Mouse (Mus musculus): ENCODE results near the gene Elof1. TPM values are rescaled to one million over a fixed set of nuclear protein-coding genes. Genes with fewer than 3 reads are reported as not detected.

Elof1 gene
- polyA plus RNA-seq, 1 experiment, result 54.1 TPM

DNA sequence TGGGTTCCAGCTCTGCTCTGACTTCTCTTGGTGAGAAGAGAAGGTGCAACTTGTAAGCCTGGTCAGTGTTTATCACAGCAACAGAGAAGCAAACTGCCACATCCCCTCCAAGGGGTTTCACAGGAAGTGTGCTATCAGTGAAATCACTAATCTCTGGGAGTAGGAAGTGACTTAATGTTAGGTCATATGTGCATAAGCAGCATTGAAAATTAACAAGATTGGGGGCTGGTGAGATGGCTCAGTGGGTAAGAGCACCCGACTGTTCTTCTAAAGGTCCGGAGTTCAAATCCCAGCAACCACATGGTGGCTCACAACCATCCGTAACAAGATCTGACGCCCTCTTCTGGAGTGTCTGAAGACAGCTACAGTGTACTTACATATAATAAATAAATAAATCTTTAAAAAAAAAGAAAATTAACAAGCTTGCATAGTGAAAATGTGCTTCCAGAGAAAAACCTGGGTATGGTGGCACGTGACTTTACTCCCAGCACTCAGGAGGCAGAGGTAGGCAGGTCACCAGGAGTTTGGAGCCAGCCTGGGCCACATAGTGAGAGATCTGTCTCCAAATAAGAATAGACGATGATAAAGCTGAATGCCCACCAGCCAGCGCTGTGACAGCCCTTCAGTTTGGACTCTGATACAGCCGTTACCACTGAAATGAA, 27.5 kb upstream of the Elof1 start:
- Histone ChIP-seq H3K4me1 (ENCODE audit: control insufficient read depth, insufficient read depth, low read length) (no peaks in the 10 kb centered on the region; the same call in 1 of the 2 replicates), H3K4me3 (replicated peaks; ENCODE audit: control insufficient read depth, low read depth, low read length) (no peak overlapping the region), H3K27ac (ENCODE audit: control insufficient read depth, insufficient read depth, low read depth, low read length, poor library complexity) (peak overlapping the region; percentile 81)
- TF ChIP-seq CTCF (IDR thresholded peaks at IDR 0.05; ENCODE audit: control insufficient read depth, insufficient read depth, low read length), result no peak
- no peak for TF ChIP-seq POLR2A (IDR thresholded peaks at IDR 0.05; ENCODE audit: borderline replicate concordance, control insufficient read depth, low read depth, low read length)
- WGBS, result 58% methylated on average over 8 of the region's 8 CpGs

DNA sequence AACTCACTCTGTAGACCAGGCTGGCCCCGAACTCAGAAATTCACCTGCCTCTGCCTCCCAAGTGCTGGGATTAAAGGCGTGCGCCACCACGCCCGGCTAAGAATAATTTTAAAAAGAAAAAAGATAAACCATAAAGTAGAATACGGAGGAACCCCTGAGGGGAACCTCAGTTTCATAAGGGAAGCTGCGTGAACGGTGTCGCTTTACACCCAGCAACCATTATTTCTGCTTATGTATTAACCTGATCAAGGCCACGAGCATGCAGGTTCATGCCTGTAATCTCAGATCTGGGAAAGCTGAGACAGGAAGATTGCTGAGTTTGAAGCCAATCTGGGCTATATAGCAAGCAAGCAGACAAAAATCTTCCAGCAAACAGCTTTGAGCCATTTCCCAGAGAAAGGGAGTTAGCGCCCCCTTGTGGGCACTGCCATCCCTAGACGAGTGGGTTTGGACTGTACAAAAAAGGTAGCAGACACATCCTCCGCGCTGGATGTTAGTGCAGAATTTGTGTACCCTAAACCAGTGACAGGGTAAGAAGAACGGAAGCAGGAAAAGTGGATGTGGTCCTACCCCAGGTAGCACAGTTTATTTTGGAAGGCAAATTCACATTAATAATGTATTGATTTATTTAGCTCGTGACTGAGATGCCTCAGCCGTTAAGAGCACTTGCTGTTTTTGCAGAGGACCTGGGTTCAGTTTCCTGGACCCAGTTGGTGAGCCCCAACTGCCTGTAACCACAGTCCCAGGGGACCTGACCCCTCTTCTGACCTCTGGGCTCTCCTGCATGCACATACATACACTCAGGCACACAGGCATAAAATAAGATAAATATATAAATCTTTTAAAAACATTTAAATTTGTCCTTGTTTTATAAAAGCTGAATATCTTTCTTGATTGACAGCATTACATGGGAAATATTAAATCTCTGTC, 26.4 kb upstream of the Elof1 start:
- no peak for TF ChIP-seq POLR2A (IDR thresholded peaks at IDR 0.05; ENCODE audit: borderline replicate concordance, control insufficient read depth, low read depth, low read length)
- peak; percentile 92 for TF ChIP-seq CTCF (IDR thresholded peaks at IDR 0.05; ENCODE audit: control insufficient read depth, insufficient read depth, low read length)
- 28% methylated on average over 17 of the region's 17 CpGs for WGBS
- H3K4me1 ChIP-seq (ENCODE audit: control insufficient read depth, insufficient read depth, low read length), result no peaks in the 10 kb centered on the region; the same call in 1 of the 2 replicates
- no peak overlapping the region for H3K27ac ChIP-seq (ENCODE audit: control insufficient read depth, insufficient read depth, low read depth, low read length, poor library complexity)
- H3K4me3 ChIP-seq (replicated peaks; ENCODE audit: control insufficient read depth, low read depth, low read length), result no peak overlapping the region

DNA sequence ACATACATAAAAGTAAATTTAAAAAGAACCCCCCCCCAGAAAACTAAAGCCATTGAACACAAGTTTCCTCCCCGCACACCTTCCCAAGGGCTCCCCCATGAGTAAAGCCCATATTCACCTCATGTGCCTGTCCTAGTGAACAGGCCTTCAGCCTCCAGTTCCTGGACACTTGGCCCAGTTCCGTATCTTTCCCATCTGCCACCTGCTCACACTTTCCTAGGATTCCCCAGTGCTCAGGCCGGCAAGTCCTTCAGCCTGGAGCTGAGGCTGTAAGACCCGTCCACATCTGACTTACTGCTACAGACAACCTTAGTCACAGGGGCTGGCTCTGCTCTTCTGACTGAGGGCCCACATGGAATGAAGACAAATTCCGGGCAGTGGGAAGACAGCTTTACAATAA, 22.8 kb upstream of the Elof1 start:
- WGBS, result 92% methylated on average over 5 of the region's 5 CpGs
- Histone ChIP-seq H3K4me3 (replicated peaks; ENCODE audit: control insufficient read depth, low read depth, low read length) (no peak overlapping the region), H3K4me1 (ENCODE audit: control insufficient read depth, insufficient read depth, low read length) (peaks cover 2% of the 10 kb centered on the region), H3K27ac (ENCODE audit: control insufficient read depth, insufficient read depth, low read depth, low read length, poor library complexity) (no peak overlapping the region)
- TF ChIP-seq POLR2A (IDR thresholded peaks at IDR 0.05; ENCODE audit: borderline replicate concordance, control insufficient read depth, low read depth, low read length) (no peak), CTCF (IDR thresholded peaks at IDR 0.05; ENCODE audit: control insufficient read depth, insufficient read depth, low read length) (no peak)

DNA sequence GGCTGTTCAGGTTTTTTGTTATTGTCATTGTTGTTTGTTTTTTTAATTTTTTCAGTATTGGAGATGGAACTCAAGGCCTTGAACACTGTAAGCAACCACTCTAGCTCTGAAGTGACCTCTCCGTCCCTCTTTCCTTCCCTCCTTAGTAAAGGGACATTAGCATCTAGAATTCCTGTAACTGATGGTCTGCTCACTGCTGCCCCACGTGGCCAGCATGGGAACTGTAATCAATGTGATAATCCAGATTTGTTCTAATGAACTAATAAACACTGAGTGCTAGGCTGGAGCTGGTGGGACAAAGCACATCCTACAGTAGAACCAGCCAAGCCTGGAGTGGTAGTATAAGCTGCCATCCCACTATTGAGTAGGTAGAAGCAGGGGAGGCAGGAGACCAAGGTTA, 21.5 kb upstream of the Elof1 start:
- no peak overlapping the region for H3K4me3 ChIP-seq (replicated peaks; ENCODE audit: control insufficient read depth, low read depth, low read length)
- no peak overlapping the region for H3K27ac ChIP-seq (ENCODE audit: control insufficient read depth, insufficient read depth, low read depth, low read length, poor library complexity)
- 28% methylated on average over 2 of the region's 2 CpGs for WGBS
- peak; percentile 87 for TF ChIP-seq CTCF (IDR thresholded peaks at IDR 0.05; ENCODE audit: control insufficient read depth, insufficient read depth, low read length)
- TF ChIP-seq POLR2A (IDR thresholded peaks at IDR 0.05; ENCODE audit: borderline replicate concordance, control insufficient read depth, low read depth, low read length), result no peak
- H3K4me1 ChIP-seq (ENCODE audit: control insufficient read depth, insufficient read depth, low read length), result peaks cover 3% of the 10 kb centered on the region

DNA sequence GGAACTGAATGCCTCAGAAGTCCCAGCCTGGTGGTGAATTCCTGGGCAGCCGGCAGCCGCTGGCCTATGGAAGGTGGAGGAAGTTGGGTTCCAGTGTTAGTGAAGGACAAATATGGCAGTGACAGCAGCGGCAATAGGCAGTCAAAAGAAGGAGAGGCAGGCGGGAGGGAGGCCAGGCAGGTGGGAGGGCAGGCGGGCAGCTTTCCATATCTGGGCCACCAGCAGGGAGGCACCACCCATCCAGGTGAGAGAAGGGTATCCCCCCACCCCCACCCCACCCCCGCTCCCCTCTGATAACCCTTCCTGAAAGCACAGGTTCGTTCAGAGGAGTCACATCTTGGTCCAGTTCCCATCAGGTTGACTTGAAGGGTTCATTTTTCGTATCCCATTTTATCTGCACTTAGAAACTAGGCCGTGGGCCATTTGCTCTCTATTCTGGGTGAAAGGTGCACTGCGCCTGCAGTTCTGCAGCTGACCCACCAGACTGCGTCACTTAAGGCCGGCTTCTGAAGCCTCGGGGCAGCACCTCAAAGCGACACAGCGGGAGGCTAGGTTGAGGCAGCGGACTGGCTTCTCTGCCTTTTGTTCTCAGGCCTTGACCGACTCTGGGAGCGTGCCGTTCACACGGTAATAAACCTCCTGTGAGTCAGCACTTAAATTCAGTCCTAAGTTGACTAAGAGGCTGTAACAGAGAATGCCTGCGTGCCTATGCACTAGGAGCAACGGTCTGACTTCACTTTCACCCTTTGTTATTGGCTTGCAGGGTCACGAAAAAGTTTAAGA, 20.0 kb upstream of the Elof1 start:
- WGBS, result 76% methylated on average over 23 of the region's 23 CpGs
- TF ChIP-seq POLR2A (IDR thresholded peaks at IDR 0.05; ENCODE audit: borderline replicate concordance, control insufficient read depth, low read depth, low read length) (no peak), CTCF (IDR thresholded peaks at IDR 0.05; ENCODE audit: control insufficient read depth, insufficient read depth, low read length) (no peak)
- peaks cover 5% of the 10 kb centered on the region for H3K4me1 ChIP-seq (ENCODE audit: control insufficient read depth, insufficient read depth, low read length)
- peak overlapping the region; percentile 51 for H3K27ac ChIP-seq (ENCODE audit: control insufficient read depth, insufficient read depth, low read depth, low read length, poor library complexity)
- no peak overlapping the region for H3K4me3 ChIP-seq (replicated peaks; ENCODE audit: control insufficient read depth, low read depth, low read length)

DNA sequence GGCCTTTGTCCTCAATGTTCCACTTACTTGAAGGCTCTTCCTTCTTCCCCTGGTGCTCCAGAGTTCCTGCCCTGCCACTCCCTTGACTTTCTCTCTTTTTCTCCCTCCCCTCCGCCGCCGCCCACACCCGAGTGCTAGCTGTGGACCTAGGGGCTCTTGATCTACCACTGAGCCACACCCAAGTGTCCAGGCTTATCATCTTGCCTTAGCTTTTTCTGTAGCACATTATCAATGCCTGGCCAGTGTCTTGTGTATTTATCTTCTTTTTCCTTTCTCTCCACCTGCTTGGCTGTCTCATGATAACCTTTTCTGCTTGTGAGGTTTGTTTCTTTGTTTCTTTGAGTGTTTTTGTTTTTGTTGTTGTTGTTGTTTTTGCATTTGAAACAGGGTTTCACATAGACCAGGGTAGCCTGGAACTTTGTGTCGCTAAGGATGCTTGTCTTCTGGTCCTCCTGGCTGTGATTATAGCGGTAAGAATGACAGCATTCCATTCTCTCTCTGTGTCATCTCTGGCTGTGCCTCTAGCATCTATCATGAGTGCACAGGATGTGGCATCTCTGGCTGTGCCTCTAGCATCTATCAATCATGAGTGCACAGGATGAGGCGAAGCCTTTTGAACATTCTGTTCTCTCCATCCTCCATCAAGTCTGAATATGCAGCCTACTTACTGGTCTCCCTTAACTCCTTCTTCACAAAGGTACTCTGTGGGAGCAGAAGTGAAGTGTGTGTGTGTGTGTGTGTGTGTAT, 18.8 kb upstream of the Elof1 start, which contains the start of gene Acp5:
TSS of gene Acp5 (minus strand) at position 68 of the 747 bp plus-strand sequence.
- peaks cover 7% of the 10 kb centered on the region for H3K4me1 ChIP-seq (ENCODE audit: control insufficient read depth, insufficient read depth, low read length)
- peak within 1 kb of the TSS; percentile 70 for H3K27ac ChIP-seq (ENCODE audit: control insufficient read depth, insufficient read depth, low read depth, low read length, poor library complexity)
- TF ChIP-seq POLR2A (IDR thresholded peaks at IDR 0.05; ENCODE audit: borderline replicate concordance, control insufficient read depth, low read depth, low read length) (no peak), CTCF (IDR thresholded peaks at IDR 0.05; ENCODE audit: control insufficient read depth, insufficient read depth, low read length) (no peak)
- WGBS, result 58% methylated on average over 7 of the region's 7 CpGs
- peak within 1 kb of the TSS; percentile 54 for H3K4me3 ChIP-seq (replicated peaks; ENCODE audit: control insufficient read depth, low read depth, low read length)

DNA sequence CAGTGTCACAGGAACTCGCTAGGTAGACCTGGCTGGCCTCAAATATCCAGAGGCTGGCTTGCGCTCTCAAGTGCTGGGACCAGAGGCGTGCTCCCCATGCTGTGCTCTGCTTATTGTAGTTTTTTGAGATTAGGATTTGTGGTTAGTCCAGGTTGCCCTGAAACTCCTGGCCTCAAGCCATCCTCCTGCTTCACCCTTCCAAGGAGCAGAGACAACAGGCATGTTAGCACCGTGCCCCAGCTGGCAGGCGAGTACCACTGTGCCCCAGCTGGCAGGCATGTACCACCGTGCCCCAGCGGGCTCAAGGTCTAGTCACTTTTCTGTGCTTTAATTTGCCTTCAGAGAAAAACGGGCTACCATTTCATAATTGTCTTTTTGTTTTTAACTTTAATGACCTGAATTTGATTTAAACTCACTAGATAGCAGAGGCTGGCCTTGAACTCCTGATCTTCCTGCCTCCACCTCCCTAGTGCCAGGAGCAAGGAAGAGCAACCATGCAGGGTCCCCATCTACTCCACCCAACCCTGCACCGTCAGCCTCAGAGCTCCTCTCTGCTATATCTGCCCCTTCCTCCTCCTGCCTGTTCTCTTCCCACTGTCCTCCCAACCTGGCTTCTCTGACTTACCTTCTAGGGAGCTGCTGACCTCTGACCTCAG, 18.1 kb upstream of the Elof1 start:
- Histone ChIP-seq H3K4me1 (ENCODE audit: control insufficient read depth, insufficient read depth, low read length) (peaks cover 7% of the 10 kb centered on the region), H3K4me3 (replicated peaks; ENCODE audit: control insufficient read depth, low read depth, low read length) (peak overlapping the region; percentile 54), H3K27ac (ENCODE audit: control insufficient read depth, insufficient read depth, low read depth, low read length, poor library complexity) (peak overlapping the region; percentile 70)
- WGBS, result 56% methylated on average over 9 of the region's 9 CpGs
- TF ChIP-seq CTCF (IDR thresholded peaks at IDR 0.05; ENCODE audit: control insufficient read depth, insufficient read depth, low read length), result no peak

Measured in bone marrow, adult 2 months (tissue).